Mouse (Mus musculus) MEL (cell line): ENCODE measurements around the gene Gm28053. TPM values are rescaled to one million over a fixed set of nuclear protein-coding genes. Genes with fewer than 3 reads are reported as not detected.

ENCODE experiments used
- DNase-seq: peaks from one replicate; pipeline ENCODE4 v3.0.0; 2011; ENCODE audit warnings: low read depth, low spot score
- H3K27ac ChIP-seq: 2 replicates; pipeline ENCODE4 v1.5.1; 2012; ENCODE audit warnings: low read depth, mild to moderate bottlenecking, control low read depth, low read length, moderate library complexity; ENCODE audit not compliant: control insufficient read depth
- H3K27me3 ChIP-seq, 2 experiments: fragments of 150-350 bp in 1 of 2; sonication (generic) in 1 of 2; 2 replicates each; pipeline ENCODE4 v1.6.1; 2012; ENCODE audit warnings: low read length in 2 of 2, mild to moderate bottlenecking in 2 of 2, improper control_type of control experiment in 1 of 2, moderate library complexity in 1 of 2; ENCODE audit not compliant: insufficient read depth in 2 of 2, control insufficient read depth in 1 of 2
- H3K36me3 ChIP-seq, 2 experiments: 2 replicates each; pipeline ENCODE4 v1.6.1; 2012 to 2014; ENCODE audit warnings: low read length in 2 of 2, improper control_type of control experiment in 1 of 2, inconsistent platforms in 1 of 2, mild to moderate bottlenecking in 1 of 2; ENCODE audit not compliant: insufficient read depth in 2 of 2, control insufficient read depth in 1 of 2
- H3K4me1 ChIP-seq, 2 experiments: fragments of 150-350 bp in 1 of 2; sonication (generic) in 1 of 2; 2 replicates each; pipeline ENCODE4 v1.6.1; 2012; ENCODE audit warnings: low read length in 2 of 2, improper control_type of control experiment in 1 of 2, mild to moderate bottlenecking in 1 of 2; ENCODE audit not compliant: insufficient read depth in 2 of 2, control insufficient read depth in 1 of 2
- H3K4me3 ChIP-seq, 2 experiments: fragments of 150-350 bp in 1 of 2; sonication (generic) in 1 of 2; 2 replicates each; pipeline ENCODE4 v1.5.1; 2012; ENCODE audit warnings: low read depth in 2 of 2, low read length in 2 of 2, mild to moderate bottlenecking in 2 of 2, moderate library complexity in 2 of 2, control low read depth in 1 of 2, improper control_type of control experiment in 1 of 2; ENCODE audit not compliant: control insufficient read depth in 1 of 2, insufficient read depth in 1 of 2
- H3K79me2 ChIP-seq: 2 replicates; pipeline ENCODE4 v1.6.1; 2012; ENCODE audit warnings: mild to moderate bottlenecking, low read length, moderate library complexity; ENCODE audit not compliant: control insufficient read depth, poor library complexity, insufficient read depth
- H3K9ac ChIP-seq: 2 replicates; pipeline ENCODE4 v1.6.1; 2012; ENCODE audit warnings: low read depth, mild to moderate bottlenecking, control low read depth, low read length, moderate library complexity; ENCODE audit not compliant: control insufficient read depth, poor library complexity, severe bottlenecking
- H3K9me3 ChIP-seq: fragments of 150-350 bp; sonication (generic); replicated peaks from 2 replicates; pipeline ENCODE4 v1.6.1; 2012; ENCODE audit warnings: mild to moderate bottlenecking, low read length, improper control_type of control experiment, moderate library complexity; ENCODE audit not compliant: insufficient read depth
- CHD2 ChIP-seq: IDR thresholded peaks from 2 replicates; pipeline ENCODE4 v1.6.1; 2011; ENCODE audit warnings: low read length, improper control_type of control experiment
- ELF1 ChIP-seq: IDR thresholded peaks from 2 replicates; pipeline ENCODE4 v1.6.1; 2014; ENCODE audit warnings: low read depth, mild to moderate bottlenecking, inconsistent platforms, low read length, improper control_type of control experiment, moderate library complexity
- EP300 ChIP-seq, 2 experiments: IDR thresholded peaks; 2 replicates each; pipeline ENCODE4 v1.6.1; 2011; ENCODE audit warnings: improper control_type of control experiment in 2 of 2, low read length in 2 of 2, low read depth in 1 of 2, mild to moderate bottlenecking in 1 of 2
- GABPA ChIP-seq: IDR thresholded peaks from 2 replicates; pipeline ENCODE4 v1.6.1; 2012; ENCODE audit warnings: low read depth, mild to moderate bottlenecking, inconsistent platforms, low read length, improper control_type of control experiment, moderate library complexity
- HCFC1 ChIP-seq: IDR thresholded peaks from 2 replicates; pipeline ENCODE4 v1.6.1; 2012; ENCODE audit warnings: low read depth, mild to moderate bottlenecking, inconsistent platforms, low read length, improper control_type of control experiment, moderate library complexity
- KAT2A ChIP-seq: conservative IDR thresholded peaks from 2 replicates; pipeline ENCODE4 v1.6.1; 2012; ENCODE audit warnings: low read depth, low read length, improper control_type of control experiment, inconsistent platforms
- MAZ ChIP-seq: IDR thresholded peaks from 2 replicates; pipeline ENCODE4 v1.6.1; 2012; ENCODE audit warnings: low read depth, mild to moderate bottlenecking, inconsistent platforms, low read length, improper control_type of control experiment
- MEF2A ChIP-seq: IDR thresholded peaks from 2 replicates; pipeline ENCODE4 v1.6.1; 2014; ENCODE audit warnings: low read depth, mild to moderate bottlenecking, inconsistent platforms, low read length, improper control_type of control experiment; ENCODE audit not compliant: poor library complexity, insufficient replicate concordance, severe bottlenecking; ENCODE audit errors: extremely low read depth
- MYC ChIP-seq: IDR thresholded peaks from 2 replicates; pipeline ENCODE4 v1.6.1; 2011; ENCODE audit warnings: low read depth, mild to moderate bottlenecking, low read length, improper control_type of control experiment, moderate library complexity
- NELFE ChIP-seq: IDR thresholded peaks from 2 replicates; pipeline ENCODE4 v1.6.1; 2011; ENCODE audit warnings: low read depth, low read length, improper control_type of control experiment
- POLR2A ChIP-seq, 2 experiments: IDR thresholded peaks; 2 replicates each; pipeline ENCODE4 v1.6.1; 2011 to 2012; ENCODE audit warnings: low read length in 2 of 2, mild to moderate bottlenecking in 2 of 2, control low read depth in 1 of 2, improper control_type of control experiment in 1 of 2, low read depth in 1 of 2, moderate library complexity in 1 of 2; ENCODE audit not compliant: control insufficient read depth in 1 of 2, insufficient read depth in 1 of 2, poor library complexity in 1 of 2
- POLR2AphosphoS5 ChIP-seq: IDR thresholded peaks from 2 replicates; pipeline ENCODE4 v1.6.1; 2012; ENCODE audit warnings: low read depth, borderline replicate concordance, mild to moderate bottlenecking, inconsistent platforms, low read length, moderate library complexity, mixed read lengths
- TBP ChIP-seq: IDR thresholded peaks from 2 replicates; pipeline ENCODE4 v1.8.0; 2011; ENCODE audit warnings: low read depth, low read length, improper control_type of control experiment
- USF1 ChIP-seq: IDR thresholded peaks from 2 replicates; pipeline ENCODE4 v1.6.1; 2014; ENCODE audit warnings: low read depth, mild to moderate bottlenecking, inconsistent platforms, low read length, improper control_type of control experiment, moderate library complexity
- USF2 ChIP-seq, 2 experiments: IDR thresholded peaks; 2 replicates each; pipeline ENCODE4 v1.6.1; 2011 to 2012; ENCODE audit warnings: improper control_type of control experiment in 2 of 2, low read length in 2 of 2, borderline replicate concordance in 1 of 2, inconsistent platforms in 1 of 2, low read depth in 1 of 2, mild to moderate bottlenecking in 1 of 2; ENCODE audit not compliant: insufficient read depth in 1 of 2
- ZMIZ1 ChIP-seq: IDR thresholded peaks from 2 replicates; pipeline ENCODE4 v1.6.1; 2012; ENCODE audit warnings: low read depth, mild to moderate bottlenecking, inconsistent platforms, low read length, improper control_type of control experiment, moderate library complexity
- polyA plus RNA-seq, 2 experiments: library from polyadenylated mRNA; stranded (reverse) in 1 of 2; unstranded in 1 of 2; fragments of >175 nt in 1 of 2; fragments of >200 nt in 1 of 2; gene quantifications; 2 replicates each; pipeline versions ENCODE4 v1.2.1 to v1.2.4; 2012; ENCODE audit warnings: low replicate concordance in 2 of 2, low read depth in 1 of 2; ENCODE audit not compliant: insufficient read length in 2 of 2, insufficient read depth in 1 of 2, missing spikeins in 1 of 2
- total RNA-seq: library from RNA; depleted of rRNA; stranded (reverse); fragments of 300-350 nt; gene quantifications from 2 replicates; pipeline ENCODE4 v1.2.3, GENCODE M21; 2012

The Gm28053 gene
- total and polyA plus RNA-seq, 3 experiments: not detected

GRCm38 (mm10) chr6:48784406-48784805 is 66.0 kb downstream of the Gm28053 start:
- no peak for TF ChIP-seq KAT2A
- TF ChIP-seq TBP: no peak
- no peak for TF ChIP-seq NELFE
- TF ChIP-seq CHD2: no peak
- no peak for TF ChIP-seq MAZ
- no peak for TF ChIP-seq POLR2A (IDR thresholded peaks at IDR 0.05; ENCODE audit: control insufficient read depth in 1 of 2, insufficient read depth in 1 of 2, low read depth in 1 of 2, low read length in 2 of 2, poor library complexity in 1 of 2)
- TF ChIP-seq EP300 (IDR thresholded peaks at IDR 0.05; ENCODE audit: low read depth in 1 of 2, low read length in 2 of 2): no peak
- TF ChIP-seq ELF1: no peak
- no peak for TF ChIP-seq GABPA
- TF ChIP-seq POLR2AphosphoS5: no peak
- no peak for TF ChIP-seq USF1
- no peak for TF ChIP-seq ZMIZ1
- TF ChIP-seq HCFC1: no peak
- TF ChIP-seq MYC: no peak
- TF ChIP-seq MEF2A: no peak
- no peak for TF ChIP-seq USF2 (IDR thresholded peaks at IDR 0.05; ENCODE audit: borderline replicate concordance in 1 of 2, insufficient read depth in 1 of 2, low read depth in 1 of 2, low read length in 2 of 2)
- Histone ChIP-seq H3K79me2 (no peaks in the 10 kb centered on the region), H3K27ac (no peak overlapping the region), H3K4me3 (no peak overlapping the region), H3K9ac (no peak overlapping the region), H3K27me3 (peaks cover 0 to 1% of the 10 kb centered on the region in 2 experiments; a peak in 1 of 4 replicates), H3K36me3 (no peaks in the 10 kb centered on the region), H3K4me1 (no peaks in the 10 kb centered on the region), H3K9me3 (no peaks in the 10 kb centered on the region)
- DNase-seq: no peak

GRCm38 (mm10) chr6:48785189-48785588 is 66.8 kb downstream of the Gm28053 start:
- no peak for TF ChIP-seq POLR2A (IDR thresholded peaks at IDR 0.05; ENCODE audit: control insufficient read depth in 1 of 2, insufficient read depth in 1 of 2, low read depth in 1 of 2, low read length in 2 of 2, poor library complexity in 1 of 2)
- TF ChIP-seq MEF2A: no peak
- TF ChIP-seq USF2 (IDR thresholded peaks at IDR 0.05; ENCODE audit: borderline replicate concordance in 1 of 2, insufficient read depth in 1 of 2, low read depth in 1 of 2, low read length in 2 of 2): no peak
- no peak for DNase-seq
- Histone ChIP-seq H3K4me1 (no peaks in the 10 kb centered on the region), H3K36me3 (no peaks in the 10 kb centered on the region), H3K4me3 (no peak overlapping the region), H3K9ac (no peak overlapping the region), H3K27me3 (peaks cover 0 to 1% of the 10 kb centered on the region in 2 experiments; a peak in 1 of 4 replicates), H3K27ac (no peak overlapping the region), H3K79me2 (no peaks in the 10 kb centered on the region), H3K9me3 (no peaks in the 10 kb centered on the region)
